Mouse (Mus musculus) thymus, adult 2 months (tissue): ENCODE results near the gene Phip. TPM values are rescaled to one million over a fixed set of nuclear protein-coding genes. Genes with fewer than 3 reads are reported as not detected.

Source experiments
- DNase-seq: peaks from one replicate; pipeline ENCODE4 v3.0.0; 2021
- H3K27ac ChIP-seq: fragments of 200-500 bp; 2 replicates; pipeline ENCODE4 v1.5.1; 2012; ENCODE audit warnings: low read length, control low read depth; ENCODE audit not compliant: control insufficient read depth, insufficient read depth
- H3K27me3 ChIP-seq: fragments of 200-500 bp; 2 replicates; pipeline ENCODE4 v1.6.1; 2012; ENCODE audit warnings: mild to moderate bottlenecking, low read length, moderate library complexity, mixed read lengths; ENCODE audit not compliant: control insufficient read depth, insufficient read depth
- H3K36me3 ChIP-seq: fragments of 200-500 bp; 2 replicates; pipeline ENCODE4 v1.6.1; 2012; ENCODE audit warnings: mild to moderate bottlenecking, low read length, moderate library complexity; ENCODE audit not compliant: control insufficient read depth, insufficient read depth
- H3K4me1 ChIP-seq: fragments of 200-500 bp; replicated peaks from 2 replicates; pipeline ENCODE4 v1.6.1; 2012; ENCODE audit warnings: low read length; ENCODE audit not compliant: control insufficient read depth, insufficient read depth
- H3K4me3 ChIP-seq: fragments of 200-500 bp; 2 replicates; pipeline ENCODE4 v1.5.1; 2012; ENCODE audit warnings: mild to moderate bottlenecking, low read length, control low read depth, moderate library complexity; ENCODE audit not compliant: control insufficient read depth, insufficient read depth
- CTCF ChIP-seq: fragments of 200-500 bp; IDR thresholded peaks from 2 replicates; pipeline ENCODE4 v1.5.1; 2012; ENCODE audit warnings: mild to moderate bottlenecking, control low read depth, low read length, moderate library complexity, borderline replicate concordance; ENCODE audit not compliant: control insufficient read depth, poor library complexity, insufficient read depth; ENCODE audit errors: extremely low read depth
- POLR2A ChIP-seq: fragments of 200-500 bp; IDR thresholded peaks from 2 replicates; pipeline ENCODE4 v1.6.1; 2012; ENCODE audit warnings: mild to moderate bottlenecking, low read length, control low read depth, moderate library complexity; ENCODE audit not compliant: control insufficient read depth, poor library complexity, insufficient read depth; ENCODE audit errors: extremely low read depth
- WGBS: fragments of 180-500 bp; shearing (Covaris S2); methylation state at CpG from one replicate; pipeline ENCODE4 v1.1.7; 2018; 5-methylcytosine and 5-hydroxymethylcytosine counted together
- polyA plus RNA-seq: library from polyadenylated mRNA; depleted of rRNA; stranded (reverse); fragments of >200 nt; gene quantifications from 2 replicates; pipeline ENCODE4 v1.2.3, GENCODE M21; 2012

Phip gene
- polyA plus RNA-seq, 1 experiment = 9.1 TPM

DNA sequence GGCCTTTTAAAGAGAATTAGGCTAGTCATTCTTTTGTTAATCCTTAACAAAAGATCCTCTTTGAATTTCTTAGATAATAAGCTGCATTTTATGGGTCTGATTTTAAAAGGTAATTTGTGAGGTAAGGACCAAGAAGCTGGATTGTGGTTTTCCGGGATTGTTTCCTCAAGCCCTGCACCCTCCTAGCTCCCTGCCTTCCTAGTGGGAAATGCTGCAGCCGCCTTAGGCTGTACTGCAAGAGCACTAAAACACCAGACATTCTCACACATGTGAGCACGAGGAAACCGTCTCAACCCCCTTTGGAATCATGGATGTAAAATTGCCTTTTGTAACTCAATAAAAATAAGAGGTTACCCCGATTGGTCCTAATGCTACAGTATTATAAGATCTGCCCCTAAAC, 1.6 kb upstream of the Phip start:
- H3K27ac ChIP-seq = no peak overlapping the region
- no peaks in the 10 kb centered on the region for H3K27me3 ChIP-seq
- H3K36me3 ChIP-seq = no peaks in the 10 kb centered on the region
- H3K4me3 ChIP-seq = no peak overlapping the region
- H3K4me1 ChIP-seq = no peaks in the 10 kb centered on the region
- DNase-seq = no peak
- WGBS = 77% methylated on average over 5 of the region's 5 CpGs
- TF ChIP-seq CTCF (no peak), POLR2A (no peak)

GRCm38 (mm10) chr9:82976219-82976618, 903 bp upstream of the Phip start:
- WGBS = 8% methylated on average over 9 of the region's 9 CpGs
- H3K27me3 ChIP-seq = no peaks in the 10 kb centered on the region
- no peaks in the 10 kb centered on the region for H3K36me3 ChIP-seq
- TF ChIP-seq CTCF = no peak
- TF ChIP-seq POLR2A = no peak
- no peaks in the 10 kb centered on the region for H3K4me1 ChIP-seq
- no peak for DNase-seq
- H3K4me3 ChIP-seq = peak overlapping the region; percentile 96; the same call in 1 of the 2 replicates
- H3K27ac ChIP-seq = no peak overlapping the region; the same call in 1 of the 2 replicates

DNA sequence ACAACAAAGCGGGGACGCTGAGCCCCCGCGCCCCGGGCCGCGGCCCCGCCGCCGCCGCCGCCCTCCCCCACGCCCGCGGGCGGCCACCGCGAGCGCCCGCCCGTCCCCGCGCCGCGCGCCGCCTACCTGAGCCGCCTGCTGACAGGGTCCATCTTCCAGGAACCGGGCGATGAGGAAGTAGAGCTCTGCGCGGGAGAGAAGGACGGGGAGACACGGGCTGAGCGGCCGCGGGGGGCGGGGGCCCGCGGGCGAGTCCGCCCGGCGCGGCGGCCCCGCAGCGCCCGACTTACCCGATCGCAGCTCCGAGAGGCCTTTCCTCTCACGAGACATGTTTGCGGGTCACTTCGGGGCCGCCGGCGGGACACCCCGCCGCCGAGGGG, 364 bp downstream of the Phip start:
- Histone ChIP-seq H3K36me3 (no peaks in the 10 kb centered on the region), H3K27ac (peak overlapping the region; percentile 87), H3K4me3 (peak overlapping the region; percentile 96), H3K4me1 (no peaks in the 10 kb centered on the region), H3K27me3 (no peaks in the 10 kb centered on the region)
- under 1% methylated on average over 57 of the region's 61 CpGs for WGBS
- DNase-seq = no peak
- TF ChIP-seq POLR2A = no peak
- TF ChIP-seq CTCF = no peak

DNA sequence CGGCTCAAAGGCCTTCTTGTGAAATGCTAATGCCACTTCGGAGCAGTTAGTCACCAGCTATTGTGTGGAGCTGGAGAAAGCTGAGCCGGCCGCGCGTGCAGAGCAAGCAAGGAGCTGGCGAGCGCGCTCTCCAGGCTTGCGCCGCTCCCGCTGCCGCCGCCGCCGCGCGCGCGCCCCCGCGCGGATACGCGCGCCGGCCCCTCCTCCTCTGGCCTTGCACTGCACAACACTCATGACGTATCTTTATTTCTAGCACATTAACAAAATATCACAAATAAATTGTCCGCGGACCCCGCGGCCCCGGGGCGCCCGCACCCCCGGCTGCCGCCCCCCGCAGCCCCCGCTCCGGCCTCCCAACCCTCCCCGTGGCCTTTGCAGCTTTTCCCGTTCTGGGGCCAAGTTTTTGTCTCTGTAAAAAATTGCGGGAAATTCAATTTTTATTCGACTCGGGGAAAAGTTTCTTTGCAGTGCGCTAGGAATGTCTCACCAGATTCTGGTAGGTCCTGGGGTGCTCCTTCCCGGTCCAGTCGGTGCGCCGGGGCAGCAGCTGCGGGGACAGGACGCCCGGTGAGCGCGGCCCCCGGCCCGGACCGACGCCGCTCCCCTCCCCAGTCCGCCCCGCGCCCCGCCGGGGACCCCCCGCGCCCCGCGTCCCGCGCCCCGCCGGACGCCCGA, 992 bp downstream of the Phip start:
- DNase-seq = peak; percentile 76
- 0 out of 2 replicates have a peak, but pooled peaks have one; percentile 31 for TF ChIP-seq CTCF
- 0 out of 2 replicates have a peak, but pooled peaks have one; percentile 52 for TF ChIP-seq POLR2A
- no peaks in the 10 kb centered on the region for H3K4me1 ChIP-seq
- H3K36me3 ChIP-seq = no peaks in the 10 kb centered on the region
- peak overlapping the region; percentile 87; the same call in 1 of the 2 replicates for H3K27ac ChIP-seq
- H3K4me3 ChIP-seq = peak overlapping the region; percentile 96
- no peaks in the 10 kb centered on the region for H3K27me3 ChIP-seq
- 2% methylated on average over 74 of the region's 75 CpGs for WGBS

GRCm38 (mm10) chr9:82973321-82973892, 1.9 kb downstream of the Phip start:
- Histone ChIP-seq H3K4me3 (no peak overlapping the region), H3K4me1 (no peaks in the 10 kb centered on the region), H3K27me3 (no peaks in the 10 kb centered on the region), H3K36me3 (no peaks in the 10 kb centered on the region), H3K27ac (no peak overlapping the region)
- no peak for TF ChIP-seq POLR2A
- no peak for TF ChIP-seq CTCF
- WGBS = 9% methylated on average over 8 of the region's 8 CpGs
- DNase-seq = peak; percentile 9

DNA sequence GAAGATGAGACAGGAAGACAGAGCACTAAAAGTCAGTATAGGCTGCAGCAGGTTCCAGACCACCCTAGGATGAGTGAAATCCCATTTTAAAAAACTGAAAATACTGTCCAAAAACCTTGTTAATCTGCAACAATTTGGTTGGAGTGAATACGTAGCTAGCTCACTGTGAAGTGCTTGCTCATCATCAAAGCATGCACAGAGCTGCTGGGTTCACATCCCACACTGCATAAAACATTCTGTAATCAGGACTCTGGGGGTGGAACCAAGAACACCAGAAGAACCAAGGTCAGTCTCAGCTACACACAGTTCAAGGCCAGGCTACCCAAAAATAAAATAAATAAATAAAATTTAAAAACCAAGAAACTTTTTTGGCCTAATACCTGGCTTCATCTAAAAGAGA, 3.9 kb downstream of the Phip start:
- no peaks in the 10 kb centered on the region for H3K4me1 ChIP-seq
- no peaks in the 10 kb centered on the region for H3K36me3 ChIP-seq
- no peak for TF ChIP-seq POLR2A
- TF ChIP-seq CTCF = no peak
- no peak overlapping the region for H3K4me3 ChIP-seq
- H3K27me3 ChIP-seq = no peaks in the 10 kb centered on the region
- no peak overlapping the region for H3K27ac ChIP-seq
- DNase-seq = no peak
- 57% methylated on average over 1 of the region's 1 CpGs for whole genome bisulfite sequencing

GRCm38 (mm10) chr9:82967076-82967621, 8.2 kb downstream of the Phip start:
- no peak for TF ChIP-seq POLR2A
- no peak for TF ChIP-seq CTCF
- Histone ChIP-seq H3K27me3 (no peaks in the 10 kb centered on the region), H3K36me3 (peaks cover 5% of the 10 kb centered on the region), H3K4me3 (no peak overlapping the region), H3K27ac (no peak overlapping the region), H3K4me1 (no peaks in the 10 kb centered on the region)
- WGBS = 87% methylated on average over 8 of the region's 8 CpGs
- DNase-seq = no peak
